Mouse (Mus musculus): Measurements from ENCODE around the gene Asah2. TPM values are rescaled to one million over a fixed set of nuclear protein-coding genes. Genes with fewer than 3 reads are reported as not detected.

The Asah2 gene
- polyA plus RNA-seq, 1 experiment from 2014 or later, result 2.6 TPM

DNA sequence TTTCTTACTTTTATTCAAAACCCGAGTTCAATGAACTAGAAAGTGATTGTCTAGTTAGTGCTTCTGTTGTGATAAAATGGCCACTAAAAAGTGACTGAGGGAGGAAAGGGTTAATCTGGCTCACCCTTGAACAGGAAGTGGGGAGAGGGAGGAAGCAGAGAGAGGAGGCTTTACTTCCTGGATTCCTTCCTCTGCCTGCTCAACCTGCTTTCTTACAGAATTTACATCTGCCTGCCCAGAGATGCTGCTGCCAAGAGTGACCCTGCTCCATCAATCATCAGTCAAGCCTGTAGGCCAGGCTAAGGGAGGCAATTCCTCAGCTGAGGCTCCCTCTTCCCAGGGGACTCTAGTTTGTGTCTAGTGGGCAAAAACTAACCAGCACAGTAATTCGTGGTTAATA is 132.1 kb downstream of the Asah2 start:
- ATAC-seq (ENCODE audit: insufficient number of reproducible peaks, low FRiP score), result no peak
- H3K9me3 ChIP-seq (replicated peaks), result no peaks in the 10 kb centered on the region

GRCm38 (mm10) chr19:31971998-31972397 is 136.0 kb downstream of the Asah2 start:
- no peaks in the 10 kb centered on the region for H3K9me3 ChIP-seq (replicated peaks)
- H3K4me1 ChIP-seq (replicated peaks), result 0 out of 2 replicates have a peak, but pooled peaks cover 3% of the 10 kb centered on the region
- no peak overlapping the region for H3K4me2 ChIP-seq
- no peaks in the 10 kb centered on the region for H3K36me3 ChIP-seq
- H3K4me3 ChIP-seq, result no peak overlapping the region
- no peaks in the 10 kb centered on the region for H3K27me3 ChIP-seq (replicated peaks)
- WGBS, result 7% methylated on average over 6 of the region's 6 CpGs
- no peak overlapping the region for H3K9ac ChIP-seq
- H3K27ac ChIP-seq (ENCODE audit: poor library complexity, severe bottlenecking), result no peak overlapping the region
- peak; percentile 39; the same call in 1 of the 2 replicates for ATAC-seq (ENCODE audit: insufficient number of reproducible peaks, low FRiP score)

More for the DNA sequence above, 132.1 kb downstream of the Asah2 start:
- no peaks in the 10 kb centered on the region for H3K36me3 ChIP-seq
- no peak overlapping the region for H3K4me3 ChIP-seq
- H3K4me1 ChIP-seq (replicated peaks), result 0 out of 2 replicates have a peak, but pooled peaks cover 3% of the 10 kb centered on the region
- no peaks in the 10 kb centered on the region for H3K27me3 ChIP-seq (replicated peaks)
- 58% methylated on average over 2 of the region's 2 CpGs for WGBS
- no peak overlapping the region for H3K27ac ChIP-seq (ENCODE audit: poor library complexity, severe bottlenecking)
- no peak overlapping the region for H3K9ac ChIP-seq
- H3K4me2 ChIP-seq, result no peak overlapping the region

DNA sequence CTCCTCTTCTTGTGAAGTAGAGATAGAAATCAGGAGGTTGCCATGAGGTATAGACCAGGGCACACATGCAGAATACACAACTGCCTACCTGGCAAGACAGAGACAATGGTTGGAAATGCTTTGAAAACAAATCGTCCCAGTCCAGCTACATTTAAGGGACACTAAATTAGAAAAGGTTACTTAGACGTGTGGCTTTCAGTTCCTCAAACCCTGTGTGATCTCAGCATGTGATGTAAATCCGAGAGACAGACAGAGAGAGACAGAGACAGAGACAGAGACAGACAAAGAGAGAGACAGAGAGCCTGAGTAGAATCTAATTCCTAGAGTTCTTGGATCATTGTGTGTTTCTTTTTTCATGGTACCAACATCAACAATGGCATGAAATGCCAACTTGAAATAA is 136.6 kb downstream of the Asah2 start:
- Histone ChIP-seq H3K9ac (no peak overlapping the region), H3K4me3 (no peak overlapping the region), H3K4me2 (no peak overlapping the region), H3K27ac (ENCODE audit: poor library complexity, severe bottlenecking) (no peak overlapping the region), H3K36me3 (no peaks in the 10 kb centered on the region), H3K9me3 (replicated peaks) (no peaks in the 10 kb centered on the region), H3K27me3 (replicated peaks) (no peaks in the 10 kb centered on the region), H3K4me1 (replicated peaks) (0 out of 2 replicates have a peak, but pooled peaks cover 3% of the 10 kb centered on the region)
- ATAC-seq (ENCODE audit: insufficient number of reproducible peaks, low FRiP score), result no peak
- WGBS, result 49% methylated on average over 3 of the region's 3 CpGs

- H3K4me3 ChIP-seq, result no peak overlapping the region
- WGBS, result 50% methylated on average over 5 of the region's 5 CpGs
- H3K27me3 ChIP-seq (replicated peaks), result no peaks in the 10 kb centered on the region
- H3K4me1 ChIP-seq (replicated peaks), result no peaks in the 10 kb centered on the region
- no peaks in the 10 kb centered on the region for H3K36me3 ChIP-seq
- no peak overlapping the region for H3K27ac ChIP-seq (ENCODE audit: poor library complexity, severe bottlenecking)
- no peak for ATAC-seq (ENCODE audit: insufficient number of reproducible peaks, low FRiP score)
- no peaks in the 10 kb centered on the region for H3K9me3 ChIP-seq (replicated peaks)
- no peak overlapping the region for H3K4me2 ChIP-seq
- H3K9ac ChIP-seq, result no peak overlapping the region
Observed at GRCm38 (mm10) chr19:31967933-31968532, 140.0 kb downstream of the Asah2 start.

DNA sequence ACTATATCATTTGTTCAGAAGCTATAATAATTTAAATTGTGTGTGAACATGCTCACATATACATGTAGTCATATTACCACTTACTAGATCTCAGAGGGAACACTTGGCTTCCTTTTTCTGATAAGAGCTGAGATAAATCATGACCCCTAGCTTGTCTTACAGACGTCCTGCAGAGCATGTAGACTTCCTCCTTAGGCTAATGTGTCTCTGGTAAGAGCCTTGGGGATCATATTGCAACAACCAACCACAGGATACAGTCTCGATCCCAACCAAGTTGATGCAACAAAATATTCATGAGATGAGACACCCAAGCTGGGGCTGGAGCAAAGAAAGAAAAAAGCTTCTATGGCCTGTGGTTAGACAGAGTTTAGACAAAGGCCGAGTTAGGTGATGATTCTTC is 144.9 kb downstream of the Asah2 start:
- no peaks in the 10 kb centered on the region for H3K27me3 ChIP-seq (replicated peaks)
- no peak overlapping the region for H3K4me2 ChIP-seq
- no peak overlapping the region for H3K27ac ChIP-seq (ENCODE audit: poor library complexity, severe bottlenecking)
- no peak overlapping the region for H3K9ac ChIP-seq
- WGBS, result 46% methylated on average over 3 of the region's 3 CpGs
- H3K9me3 ChIP-seq (replicated peaks), result no peaks in the 10 kb centered on the region
- no peaks in the 10 kb centered on the region for H3K36me3 ChIP-seq
- no peak overlapping the region for H3K4me3 ChIP-seq
- no peaks in the 10 kb centered on the region for H3K4me1 ChIP-seq (replicated peaks)
- ATAC-seq (ENCODE audit: insufficient number of reproducible peaks, low FRiP score), result no peak

GRCm38 (mm10) chr19:31960434-31960833 is 147.6 kb downstream of the Asah2 start:
- Histone ChIP-seq H3K9me3 (replicated peaks) (no peaks in the 10 kb centered on the region), H3K4me1 (replicated peaks) (no peaks in the 10 kb centered on the region), H3K36me3 (no peaks in the 10 kb centered on the region), H3K9ac (no peak overlapping the region), H3K27ac (ENCODE audit: poor library complexity, severe bottlenecking) (no peak overlapping the region), H3K4me2 (no peak overlapping the region), H3K27me3 (replicated peaks) (no peaks in the 10 kb centered on the region), H3K4me3 (no peak overlapping the region)
- WGBS, result 93% methylated on average over 2 of the region's 2 CpGs
- no peak for ATAC-seq (ENCODE audit: insufficient number of reproducible peaks, low FRiP score)

DNA sequence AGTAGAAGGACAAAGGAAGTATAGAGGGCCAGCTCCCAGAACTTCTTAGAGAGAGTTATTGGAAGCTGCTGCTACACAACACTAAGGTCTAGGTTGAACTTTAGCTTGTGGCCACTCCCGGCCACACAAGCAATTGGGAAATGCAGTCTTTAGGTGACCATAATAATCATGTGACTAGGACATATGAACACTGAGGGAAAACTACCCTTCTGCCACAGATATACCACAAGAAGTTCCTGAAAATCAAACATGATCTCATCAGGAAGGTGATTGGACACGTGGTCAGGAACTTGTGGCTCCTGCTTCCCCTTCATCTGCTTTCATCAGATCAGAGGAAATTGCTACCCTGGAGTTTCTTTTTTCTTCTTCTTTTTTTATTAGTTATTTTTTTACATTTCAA is 151.7 kb downstream of the Asah2 start:
- no peak for ATAC-seq (ENCODE audit: insufficient number of reproducible peaks, low FRiP score)
- no peak overlapping the region for H3K27ac ChIP-seq (ENCODE audit: poor library complexity, severe bottlenecking)

DNA sequence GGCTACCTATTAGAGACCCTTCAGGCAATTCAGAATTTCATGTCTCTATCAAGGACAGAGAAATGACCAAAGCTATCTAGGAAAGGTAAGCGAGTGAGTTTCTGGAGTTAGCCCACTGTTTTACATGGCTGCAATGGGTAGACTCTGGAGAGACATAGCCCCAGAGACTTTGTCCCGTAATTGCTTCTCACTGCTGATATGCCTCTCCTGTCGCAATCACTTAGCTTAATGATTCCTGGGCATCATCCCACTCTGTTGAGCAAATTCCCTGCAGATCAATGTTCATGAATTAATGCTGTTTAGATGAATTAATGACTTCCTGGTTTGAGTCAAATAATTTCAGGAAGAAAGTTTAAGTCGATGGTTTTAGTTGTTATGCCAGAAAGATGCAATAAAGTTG is 153.3 kb downstream of the Asah2 start:
- 82% methylated on average over 4 of the region's 4 CpGs for WGBS
- Histone ChIP-seq H3K9ac (no peak overlapping the region), H3K36me3 (no peaks in the 10 kb centered on the region), H3K4me3 (no peak overlapping the region), H3K4me1 (replicated peaks) (no peaks in the 10 kb centered on the region), H3K9me3 (replicated peaks) (no peaks in the 10 kb centered on the region), H3K4me2 (no peak overlapping the region), H3K27ac (ENCODE audit: poor library complexity, severe bottlenecking) (no peak overlapping the region), H3K27me3 (replicated peaks) (no peaks in the 10 kb centered on the region)
- ATAC-seq (ENCODE audit: insufficient number of reproducible peaks, low FRiP score), result no peak

More for the DNA sequence above, 151.7 kb downstream of the Asah2 start:
- H3K9ac ChIP-seq, result no peak overlapping the region
- no peaks in the 10 kb centered on the region for H3K27me3 ChIP-seq (replicated peaks)
- H3K4me1 ChIP-seq (replicated peaks), result no peaks in the 10 kb centered on the region
- no peak overlapping the region for H3K4me3 ChIP-seq
- H3K4me2 ChIP-seq, result no peak overlapping the region
- no peaks in the 10 kb centered on the region for H3K36me3 ChIP-seq
- no peaks in the 10 kb centered on the region for H3K9me3 ChIP-seq (replicated peaks)
- WGBS, result 64% methylated on average over 2 of the region's 2 CpGs

GRCm38 (mm10) chr19:31954267-31954666 is 153.7 kb downstream of the Asah2 start:
- Histone ChIP-seq H3K9ac (no peak overlapping the region), H3K27me3 (replicated peaks) (no peaks in the 10 kb centered on the region), H3K4me2 (no peak overlapping the region), H3K27ac (ENCODE audit: poor library complexity, severe bottlenecking) (no peak overlapping the region), H3K4me1 (replicated peaks) (no peaks in the 10 kb centered on the region), H3K9me3 (replicated peaks) (no peaks in the 10 kb centered on the region), H3K4me3 (no peak overlapping the region), H3K36me3 (no peaks in the 10 kb centered on the region)
- ATAC-seq (ENCODE audit: insufficient number of reproducible peaks, low FRiP score), result no peak
- 83% methylated on average over 4 of the region's 4 CpGs for WGBS

DNA sequence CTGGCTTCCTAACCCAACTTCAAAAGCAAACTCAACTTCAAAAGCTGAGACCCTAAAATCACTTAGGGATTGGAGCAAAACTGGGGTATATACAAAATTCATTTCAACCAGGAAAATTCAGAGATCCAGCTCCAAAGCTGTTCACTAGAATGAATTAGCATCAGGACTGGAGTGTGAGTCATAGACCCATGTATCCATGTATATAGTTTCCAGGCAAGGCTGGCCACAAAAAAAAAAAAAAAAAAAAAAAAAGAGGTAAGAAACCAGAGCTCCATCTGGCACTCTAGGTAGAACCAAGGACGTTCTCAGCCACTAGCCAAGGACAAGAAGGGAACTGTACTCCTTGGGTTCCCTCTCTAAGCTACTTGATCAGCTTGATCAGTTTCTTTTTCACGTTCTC is 154.2 kb downstream of the Asah2 start:
- no peak overlapping the region for H3K9ac ChIP-seq
- no peak for ATAC-seq (ENCODE audit: insufficient number of reproducible peaks, low FRiP score)
- H3K4me1 ChIP-seq (replicated peaks), result no peaks in the 10 kb centered on the region
- 69% methylated on average over 2 of the region's 2 CpGs for WGBS
- no peaks in the 10 kb centered on the region for H3K36me3 ChIP-seq
- no peak overlapping the region for H3K27ac ChIP-seq (ENCODE audit: poor library complexity, severe bottlenecking)
- H3K4me2 ChIP-seq, result no peak overlapping the region
- H3K4me3 ChIP-seq, result no peak overlapping the region
- no peaks in the 10 kb centered on the region for H3K9me3 ChIP-seq (replicated peaks)
- no peaks in the 10 kb centered on the region for H3K27me3 ChIP-seq (replicated peaks)

DNA sequence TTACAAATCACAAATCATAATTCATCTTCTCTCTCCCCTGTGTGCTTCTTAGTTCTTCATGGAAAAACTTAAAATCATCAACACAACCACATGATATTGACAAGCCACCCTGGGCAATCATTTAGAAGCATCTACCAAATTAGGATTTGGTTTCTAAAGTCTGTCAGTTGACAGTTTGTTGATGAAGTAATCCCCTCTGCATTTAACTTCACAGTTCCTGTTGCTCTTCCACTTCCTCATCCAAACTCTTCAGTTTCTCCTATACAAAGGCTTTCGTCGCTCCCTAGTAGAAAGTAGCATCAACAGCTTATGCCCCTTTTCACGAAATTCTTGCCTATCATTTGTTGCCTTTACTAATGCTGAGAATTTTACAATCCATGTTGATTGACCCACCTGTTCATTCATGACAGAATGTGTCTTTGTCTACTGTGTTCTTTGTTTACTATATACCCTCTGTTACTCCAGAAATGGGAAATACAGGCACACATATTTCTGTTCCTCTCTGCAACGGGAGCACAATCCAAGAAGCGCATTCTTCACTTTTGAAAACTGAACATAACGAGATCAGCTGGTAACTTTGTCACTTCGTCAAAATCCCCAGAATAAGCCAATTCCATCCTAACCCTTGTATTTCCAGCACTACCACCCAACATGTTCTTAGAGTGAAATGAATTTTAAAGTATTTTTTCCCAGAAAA is 157.1 kb downstream of the Asah2 start:
- no peaks in the 10 kb centered on the region for H3K27me3 ChIP-seq (replicated peaks)
- no peak overlapping the region for H3K27ac ChIP-seq (ENCODE audit: poor library complexity, severe bottlenecking)
- no peaks in the 10 kb centered on the region for H3K36me3 ChIP-seq
- H3K9me3 ChIP-seq (replicated peaks), result no peaks in the 10 kb centered on the region
- ATAC-seq (ENCODE audit: insufficient number of reproducible peaks, low FRiP score), result no peak
- H3K4me3 ChIP-seq, result no peak overlapping the region
- no peak overlapping the region for H3K4me2 ChIP-seq
- H3K4me1 ChIP-seq (replicated peaks), result no peaks in the 10 kb centered on the region
- 76% methylated on average over 7 of the region's 7 CpGs for WGBS
- no peak overlapping the region for H3K9ac ChIP-seq

All from heart, embryonic 12.5 days (tissue).